Mouse (Mus musculus) lung, embryonic 14.5 days (tissue): ENCODE data around the gene Tet1. TPM values are rescaled to one million over a fixed set of nuclear protein-coding genes. Genes with fewer than 3 reads are reported as not detected.
"Not testable (repeated sequence)": the region's sequence is repeated elsewhere in the genome, so short reads cannot be mapped to it uniquely, and the experiment has no call there.

Source experiments
- ATAC-seq: fragments of 200-750 bp; cut with Nextera tagmentation; 2 replicates; pipeline ENCODE4 v1.8.0; 2017; ENCODE audit warnings: mild to moderate bottlenecking, moderate TSS enrichment, moderate library complexity; ENCODE audit not compliant: insufficient read depth
- DNase-seq: peaks from one replicate; pipeline ENCODE4 v3.0.0-alpha.2; 2015
- H3K27ac ChIP-seq: fragments of 300-500 bp; sonication (generic); 2 replicates; pipeline ENCODE4 v1.5.1; 2014; ENCODE audit warnings: low read depth, mild to moderate bottlenecking, moderate library complexity
- H3K27me3 ChIP-seq: fragments of 300-500 bp; sonication (generic); 2 replicates; pipeline ENCODE4 v1.6.1; 2014; ENCODE audit warnings: low read length, control low read depth; ENCODE audit not compliant: insufficient read depth
- H3K36me3 ChIP-seq: fragments of 300-500 bp; sonication (generic); 2 replicates; pipeline ENCODE4 v1.6.1; 2014; ENCODE audit warnings: control low read depth; ENCODE audit not compliant: insufficient read depth
- H3K4me1 ChIP-seq: fragments of 300-500 bp; sonication (generic); 2 replicates; pipeline ENCODE4 v1.6.1; 2014; ENCODE audit warnings: antibody characterized with exemption, control low read depth; ENCODE audit not compliant: insufficient read depth
- H3K4me2 ChIP-seq: fragments of 300-500 bp; sonication (generic); 2 replicates; pipeline ENCODE4 v1.6.1; 2014; ENCODE audit warnings: mild to moderate bottlenecking
- H3K4me3 ChIP-seq: fragments of 300-500 bp; sonication (generic); 2 replicates; pipeline ENCODE4 v1.5.1; 2014; ENCODE audit warnings: low read depth, low read length
- H3K9ac ChIP-seq: fragments of 300-500 bp; sonication (generic); 2 replicates; pipeline ENCODE4 v1.6.1; 2014
- H3K9me3 ChIP-seq: fragments of 300-500 bp; sonication (generic); 2 replicates; pipeline ENCODE4 v1.6.1; 2016; ENCODE audit warnings: low read depth, low read length, control low read depth
- CTCF ChIP-seq: IDR thresholded peaks from 2 replicates; pipeline ENCODE4 v1.5.1; 2016; ENCODE audit warnings: antibody characterized with exemption, low read depth
- WGBS: fragments of 180-500 bp; shearing (Covaris S2); extraction: QIAGEN DNeasy Blood & Tissue Kit; methylation state at CpG from one replicate; pipeline ENCODE4 v1.1.7; 2014; 5-methylcytosine and 5-hydroxymethylcytosine counted together
- polyA plus RNA-seq: library from polyadenylated mRNA; unstranded; fragments of >200 nt; fragmentation: Nextera tagmentation; extraction: Ambion mirVana; gene quantifications from 2 replicates; pipeline ENCODE4 v1.2.1, GENCODE M21; 2014

The Tet1 gene
- polyA plus RNA-seq: 33.7 and 34.8 TPM in 2 replicates

DNA sequence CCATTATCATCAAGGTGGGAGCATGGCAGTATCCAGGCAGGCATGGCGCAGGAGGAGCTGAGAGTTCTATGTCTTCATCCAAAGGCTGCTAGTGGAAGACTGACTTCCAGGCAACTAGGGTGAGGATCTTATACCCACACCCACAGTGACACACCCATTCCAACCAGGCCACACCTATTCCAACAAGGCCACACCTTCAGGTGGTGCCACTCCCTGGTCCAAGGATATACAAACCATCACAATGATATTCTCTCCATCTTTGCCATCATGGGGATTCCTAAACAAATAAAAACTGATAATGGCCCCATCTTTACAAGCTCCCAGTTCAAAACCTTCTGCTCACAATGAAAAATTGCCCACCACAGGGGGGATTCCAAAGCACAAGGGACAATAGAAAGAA is at the start of gene Tet1:
Gene Tet1 (minus strand): TSS at position 101 of the 400 bp plus-strand sequence.
- H3K4me2 ChIP-seq, H3K9me3 ChIP-seq, ATAC-seq, H3K4me1 ChIP-seq, H3K9ac ChIP-seq, H3K36me3 ChIP-seq, DNase-seq, H3K27me3 ChIP-seq, H3K4me3 ChIP-seq, H3K27ac ChIP-seq: not testable (repeated sequence)
- WGBS: no CpG with 5 or more reads among the region's 1 CpGs

DNA sequence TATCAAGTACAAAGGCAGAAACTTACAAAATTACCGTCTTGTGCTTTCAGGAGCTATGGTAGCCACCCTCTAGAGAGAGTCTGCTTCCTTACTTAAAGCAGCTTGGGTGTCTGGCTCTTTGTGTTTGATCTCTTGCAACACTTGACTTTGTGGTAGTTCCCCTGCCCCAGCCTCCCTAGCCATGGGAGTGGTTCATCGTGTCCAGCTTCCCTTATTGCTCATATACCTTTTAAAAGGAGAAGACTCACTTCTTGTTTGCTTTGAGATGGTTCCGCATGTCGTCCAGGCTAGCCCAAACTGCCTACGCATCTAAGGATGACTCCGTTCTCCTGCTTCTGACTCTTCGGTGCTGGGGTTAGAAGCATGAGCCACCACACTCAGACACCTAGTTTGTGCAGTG is 39.8 kb upstream of the Tet1 start:
- Histone ChIP-seq H3K27ac (no peak overlapping the region), H3K9me3 (no peaks in the 10 kb centered on the region), H3K4me1 (no peaks in the 10 kb centered on the region), H3K36me3 (peaks cover 39% of the 10 kb centered on the region), H3K4me2 (no peak overlapping the region), H3K27me3 (no peaks in the 10 kb centered on the region), H3K4me3 (no peak overlapping the region), H3K9ac (no peak overlapping the region)
- TF ChIP-seq CTCF: no peak
- DNase-seq: no peak
- no peak for ATAC-seq
- WGBS: 94% methylated on average over 7 of the region's 7 CpGs

GRCm38 (mm10) chr10:62946738-62947471 is 38.1 kb upstream of the Tet1 start, which contains the start of gene Dna2:
Gene Dna2 (plus strand): TSS chr10:62947026.
- ATAC-seq (peak; percentile 91), DNase-seq (peak; percentile 95)
- H3K4me1 ChIP-seq: no peaks in the 10 kb centered on the region
- under 1% methylated on average over 68 of the region's 68 CpGs for WGBS
- H3K27me3 ChIP-seq: no peaks in the 10 kb centered on the region
- peak within 1 kb of the TSS; percentile 83 for H3K27ac ChIP-seq
- H3K36me3 ChIP-seq: peaks cover 48% of the 10 kb centered on the region
- peak; percentile 44 for TF ChIP-seq CTCF
- peak within 1 kb of the TSS; percentile 75 for H3K9ac ChIP-seq
- H3K9me3 ChIP-seq: no peaks in the 10 kb centered on the region
- peak within 1 kb of the TSS; percentile 79 for H3K4me2 ChIP-seq
- H3K4me3 ChIP-seq: peak within 1 kb of the TSS; percentile 68

DNA sequence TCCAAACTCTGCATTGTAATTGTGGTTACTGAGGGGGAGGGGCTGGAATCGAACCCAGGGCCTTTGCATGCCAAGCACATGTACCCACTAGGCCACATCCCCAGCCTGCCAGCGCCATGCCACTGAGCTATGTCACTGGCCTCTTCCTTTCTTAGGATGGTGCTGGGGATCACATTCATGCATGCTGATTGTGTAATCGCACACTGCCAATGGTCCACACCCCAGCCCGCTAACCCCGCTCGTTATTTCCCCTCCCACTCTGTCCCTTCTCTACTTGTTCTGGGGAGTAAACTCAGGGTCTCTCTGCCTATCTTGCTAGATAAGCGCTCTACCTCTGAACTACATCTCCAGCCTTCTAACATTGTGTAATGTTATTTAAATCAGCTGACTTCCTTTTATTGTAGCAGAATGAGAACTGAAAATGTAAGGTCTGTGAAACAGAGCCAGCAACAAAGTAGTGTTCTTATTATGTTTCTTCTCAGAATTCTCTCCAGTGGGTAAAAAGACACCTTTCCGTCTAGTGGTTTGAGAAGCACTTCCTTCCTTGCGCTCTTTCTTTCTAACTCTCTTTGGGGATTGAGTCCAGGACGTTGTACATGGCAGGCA is 36.3 kb upstream of the Tet1 start:
- DNase-seq (no peak), ATAC-seq (no peak)
- H3K36me3 ChIP-seq: peaks cover 42% of the 10 kb centered on the region
- no peak overlapping the region for H3K27ac ChIP-seq
- H3K4me1 ChIP-seq: no peaks in the 10 kb centered on the region
- H3K9me3 ChIP-seq: no peaks in the 10 kb centered on the region
- TF ChIP-seq CTCF: no peak
- no peak overlapping the region for H3K9ac ChIP-seq
- H3K4me3 ChIP-seq: no peak overlapping the region
- no peak overlapping the region for H3K4me2 ChIP-seq
- 87% methylated on average over 10 of the region's 10 CpGs for WGBS
- no peaks in the 10 kb centered on the region for H3K27me3 ChIP-seq

DNA sequence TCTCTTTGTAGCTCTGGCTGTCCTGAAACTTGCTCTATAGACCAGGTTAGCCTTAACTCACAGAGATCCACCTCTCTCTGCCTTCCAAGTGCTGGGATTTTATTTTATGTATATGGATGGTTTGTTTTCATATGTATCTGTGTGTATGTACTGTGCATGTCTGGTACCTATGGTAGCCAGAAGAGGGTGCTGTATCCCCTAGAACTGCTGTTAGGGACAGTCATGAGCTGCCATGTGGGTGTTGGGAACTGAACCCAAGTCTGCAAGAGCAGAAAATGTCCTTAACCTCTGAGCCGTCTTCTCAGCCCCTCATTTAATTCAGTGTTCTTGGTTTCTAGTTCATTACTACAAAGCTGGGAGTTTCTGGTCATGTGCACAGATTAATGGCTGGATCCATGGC is 23.6 kb upstream of the Tet1 start:
- peaks cover 36% of the 10 kb centered on the region for H3K36me3 ChIP-seq
- no peak overlapping the region for H3K9ac ChIP-seq
- no peaks in the 10 kb centered on the region for H3K9me3 ChIP-seq
- H3K27me3 ChIP-seq: no peaks in the 10 kb centered on the region
- no peak for ATAC-seq
- H3K4me2 ChIP-seq: no peak overlapping the region
- no peak for TF ChIP-seq CTCF
- no peak overlapping the region for H3K27ac ChIP-seq
- WGBS: 97% methylated on average over 1 of the region's 1 CpGs
- no peak for DNase-seq
- no peaks in the 10 kb centered on the region for H3K4me1 ChIP-seq
- H3K4me3 ChIP-seq: no peak overlapping the region

GRCm38 (mm10) chr10:62924096-62924635 is 15.4 kb upstream of the Tet1 start:
- no peaks in the 10 kb centered on the region for H3K9me3 ChIP-seq
- no peak overlapping the region for H3K4me2 ChIP-seq
- peaks cover 12% of the 10 kb centered on the region; the same call in 1 of the 2 replicates for H3K36me3 ChIP-seq
- peaks cover 3% of the 10 kb centered on the region; the same call in 1 of the 2 replicates for H3K4me1 ChIP-seq
- H3K4me3 ChIP-seq: no peak overlapping the region
- DNase-seq (peak; percentile 62), ATAC-seq (no peak)
- no peak overlapping the region for H3K27ac ChIP-seq
- H3K9ac ChIP-seq: no peak overlapping the region
- 84% methylated on average over 4 of the region's 4 CpGs for WGBS
- TF ChIP-seq CTCF: no peak
- H3K27me3 ChIP-seq: no peaks in the 10 kb centered on the region

DNA sequence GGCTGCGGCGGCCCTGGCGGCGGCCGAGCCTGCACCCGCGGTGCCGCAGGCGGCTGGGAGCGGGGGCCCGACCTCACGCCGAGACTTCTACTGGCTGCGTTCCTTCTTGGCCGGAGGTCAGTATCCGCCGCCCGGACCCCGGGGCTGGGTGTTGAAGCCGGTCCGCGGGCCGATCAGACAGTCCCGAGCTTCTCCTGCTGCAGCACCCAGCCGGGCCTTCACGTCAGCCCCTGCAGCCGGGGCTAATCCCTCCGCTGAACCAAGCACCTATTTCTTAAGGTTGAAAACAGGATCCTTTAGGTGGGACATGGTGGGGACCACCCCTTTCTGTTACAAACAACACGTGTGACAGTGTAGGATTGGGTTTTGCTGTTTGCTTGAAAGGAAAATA is 12.0 kb upstream of the Tet1 start:
- ATAC-seq: peak; percentile 68
- Histone ChIP-seq H3K4me3 (peak overlapping the region; percentile 94), H3K4me1 (peaks cover 3% of the 10 kb centered on the region; the same call in 1 of the 2 replicates), H3K36me3 (no peaks in the 10 kb centered on the region), H3K27ac (peak overlapping the region; percentile 88), H3K9ac (peak overlapping the region; percentile 89), H3K9me3 (no peaks in the 10 kb centered on the region), H3K27me3 (no peaks in the 10 kb centered on the region), H3K4me2 (peak overlapping the region; percentile 90)
- DNase-seq: no peak
- under 1% methylated on average over 29 of the region's 29 CpGs for WGBS
- no peak for TF ChIP-seq CTCF
